Comparison of ENCODE assay signal across 8 mouse cellular contexts in genomic region chr5:125475601-125476285, GRCm38 (mm10). TPM values are rescaled to one million over a fixed set of nuclear protein-coding genes. Genes with fewer than 3 reads are reported as not detected.
DNase-seq lines count a peak whose midpoint lies in the region; ATAC-seq lines count a peak whose summit lies in the region.

Aacs (plus strand) TSS chr5:125475814.

- H3K79me2 ChIP-seq in macrophage (ENCODE audit: inconsistent target) = peaks cover 48% of the 10 kb centered on the region

- no peaks in the 10 kb centered on the region for H3K27me3 ChIP-seq in hindbrain, embryonic 16.5 days (replicated peaks; ENCODE audit: control insufficient read depth, insufficient read depth, low read length)

- H3K36me3 ChIP-seq in hindbrain, embryonic 16.5 days (ENCODE audit: control insufficient read depth, insufficient read depth, low read length) = no peaks in the 10 kb centered on the region
- H3K36me3 ChIP-seq in macrophage (ENCODE audit: inconsistent target) = no peaks in the 10 kb centered on the region

- H3K9me3 ChIP-seq in hindbrain, embryonic 16.5 days (ENCODE audit: control insufficient read depth, low read length) = no peaks in the 10 kb centered on the region

- peak; percentile 92 for ATAC-seq in hindbrain, embryonic 16.5 days

- WGBS in hindbrain, embryonic 16.5 days = 0% methylated on average over 57 of the region's 60 CpGs
- under 1% methylated on average over 52 of the region's 60 CpGs for WGBS in macrophage (ENCODE audit: missing documents)

- H3K4me2 ChIP-seq in hindbrain, embryonic 16.5 days (ENCODE audit: low read length) = peak within 1 kb of the TSS; percentile 75

- H3K4me3 ChIP-seq in hindbrain, embryonic 16.5 days (ENCODE audit: low read length) = peak within 1 kb of the TSS; percentile 82
- peak within 1 kb of the TSS; percentile 94 for H3K4me3 ChIP-seq in macrophage (ENCODE audit: inconsistent target)

- peak within 1 kb of the TSS; percentile 89 for H3K9ac ChIP-seq in hindbrain, embryonic 16.5 days (ENCODE audit: low read depth, low read length)

- H3K4me1 ChIP-seq in hindbrain, embryonic 16.5 days (ENCODE audit: control insufficient read depth, insufficient read depth, low read depth, low read length) = peaks cover 27% of the 10 kb centered on the region

- peak; percentile 87 for DNase-seq in WW6 (ENCODE audit: low read depth, low spot score)
- DNase-seq in cerebellum, postnatal 4 days (ENCODE audit: low spot score in 2 of 2) = peak; percentile 94 to 97
- peak; percentile 98 for DNase-seq in gastrocnemius, adult 18-20 months (ENCODE audit: low spot score)
- peak; percentile 98 for DNase-seq in left cerebral cortex, adult 18-20 months (ENCODE audit: low spot score in 2 of 2)
- peak; percentile 98 for DNase-seq in right cerebral cortex, adult 18-20 months
- DNase-seq in urinary bladder, postnatal 10 days (ENCODE audit: low spot score) = peak; percentile 96

- peak within 1 kb of the TSS; percentile 87 for H3K27ac ChIP-seq in hindbrain, embryonic 16.5 days (ENCODE audit: low read depth, low read length)
- H3K27ac ChIP-seq in macrophage = peak within 1 kb of the TSS; percentile 71

RNA-seq across cellular contexts. Expression of gene Aacs, which starts in this region (rescaled TPM):
- 1 to 10 TPM; 2.4 to 5.0 TPM for total RNA-seq in gastrocnemius, adult 18-20 months (2021)
- 113 and 123 TPM in 2 replicates for polyA plus RNA-seq in hindbrain, embryonic 16.5 days (2015; fragmentation: Nextera tagmentation; extraction: Ambion mirVana)
- 10 to 100 TPM; 45.7 to 49.5 TPM for total RNA-seq in left cerebral cortex, adult 18-20 months (2021)
- 10 to 100 TPM in 25 of 26 experiments, 1 to 10 TPM in 1; 9.6 to 72.3 (median 28.4) TPM for total RNA-seq in macrophage (2018; cell fraction: chromatin; rRNA removed)
- 10 to 100 TPM in 25 of 26 experiments, 1 to 10 TPM in 1; 8.9 to 31.4 (median 16.8) TPM for total RNA-seq in macrophage (2018; cell fraction: cytosol; rRNA removed)
- 10 to 100 TPM; 11.1 to 59.6 (median 21.3) TPM for total RNA-seq in macrophage (2018; cell fraction: nucleus; rRNA removed)
- polyA plus RNA-seq in macrophage (2018) = 6.2 to 25.3 TPM (median 20.2 TPM) in 3 replicates

Comparison
In these comparisons a context has a peak if more than half of its experiments do, and no peak if none do; other contexts are left out.
1. Peak in every context shown above with its lines: DNase-seq, ATAC-seq, H3K4me3 ChIP-seq and H3K27ac ChIP-seq.
2. RNA of gene Aacs (total RNA-seq): 45.7 to 49.5 TPM in left cerebral cortex, adult 18-20 months; 2.4 to 5.0 TPM in gastrocnemius, adult 18-20 months; every median in the first group is over 4 times any median in the second.